Mouse (Mus musculus) heart, embryonic 13.5 days (tissue): ENCODE measurements around the gene Fam124b. TPM values are rescaled to one million over a fixed set of nuclear protein-coding genes. Genes with fewer than 3 reads are reported as not detected.

Experiments
- ATAC-seq: fragments of 200-750 bp; cut with Nextera tagmentation; 2 replicates; pipeline ENCODE4 v1.8.0; 2017; ENCODE audit warnings: moderate TSS enrichment; ENCODE audit not compliant: insufficient number of reproducible peaks, low FRiP score, low TSS enrichment; ENCODE audit errors: extremely low read depth
- H3K27ac ChIP-seq: fragments of 300-500 bp; sonication (generic); replicated peaks from 2 replicates; pipeline ENCODE4 v1.5.1; 2015; ENCODE audit warnings: moderate library complexity, mild to moderate bottlenecking, inconsistent platforms
- H3K27me3 ChIP-seq: fragments of 300-500 bp; sonication (generic); replicated peaks from 2 replicates; pipeline ENCODE4 v1.6.1; 2015; ENCODE audit warnings: mild to moderate bottlenecking, inconsistent platforms
- H3K36me3 ChIP-seq: fragments of 300-500 bp; sonication (generic); 2 replicates; pipeline ENCODE4 v1.6.1; 2015; ENCODE audit warnings: mild to moderate bottlenecking, inconsistent platforms
- H3K4me1 ChIP-seq: fragments of 300-500 bp; sonication (generic); 2 replicates; pipeline ENCODE4 v1.6.1; 2015; ENCODE audit warnings: inconsistent platforms
- H3K4me2 ChIP-seq: fragments of 300-500 bp; sonication (generic); 2 replicates; pipeline ENCODE4 v1.6.1; 2015; ENCODE audit warnings: inconsistent platforms, mild to moderate bottlenecking, moderate library complexity
- H3K4me3 ChIP-seq: fragments of 300-500 bp; sonication (generic); 2 replicates; pipeline ENCODE4 v1.5.1; 2015; ENCODE audit warnings: moderate library complexity, mild to moderate bottlenecking, inconsistent platforms
- H3K9ac ChIP-seq: fragments of 300-500 bp; sonication (generic); 2 replicates; pipeline ENCODE4 v1.6.1; 2015; ENCODE audit warnings: inconsistent platforms, mild to moderate bottlenecking, moderate library complexity
- H3K9me3 ChIP-seq: fragments of 300-500 bp; sonication (generic); 2 replicates; pipeline ENCODE4 v1.6.1; 2016; ENCODE audit warnings: inconsistent platforms
- WGBS: fragments of 180-500 bp; shearing (Covaris S2); methylation state at CpG from one replicate; pipeline ENCODE4 v1.1.7; 2015; ENCODE audit warnings: mixed read lengths; 5-methylcytosine and 5-hydroxymethylcytosine counted together
- polyA plus RNA-seq: library from polyadenylated mRNA; unstranded; fragments of >200 nt; fragmentation: Nextera tagmentation; extraction: Ambion mirVana; gene quantifications from 2 replicates; pipeline ENCODE4 v1.2.1, GENCODE M21; 2015

Gene Fam124b
- polyA plus RNA-seq, 1 experiment from 2014 or later = 0.78 TPM

DNA sequence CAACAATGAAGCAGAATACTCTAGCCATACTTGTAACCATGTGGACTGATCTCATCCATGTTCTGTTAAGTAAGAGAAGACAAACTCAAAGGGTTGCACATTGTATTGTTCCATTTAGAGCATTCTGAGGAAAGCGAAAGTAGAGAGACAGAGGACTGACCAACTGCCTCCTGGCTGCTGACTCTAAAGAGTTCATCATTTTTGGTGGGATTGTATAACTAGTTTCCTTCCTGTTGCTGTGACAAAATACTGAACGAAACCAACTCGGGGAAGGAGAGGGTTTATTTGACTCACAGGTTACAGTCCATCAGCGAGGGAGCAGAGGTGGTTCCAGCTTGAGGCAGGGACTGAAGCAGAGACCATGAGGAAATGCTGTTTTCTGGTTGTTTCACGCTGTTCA is 50.6 kb downstream of the Fam124b start:
- no peaks in the 10 kb centered on the region for H3K4me1 ChIP-seq
- no peak overlapping the region for H3K9ac ChIP-seq
- H3K27ac ChIP-seq = no peak overlapping the region
- H3K4me3 ChIP-seq = no peak overlapping the region
- no peak overlapping the region for H3K4me2 ChIP-seq
- H3K9me3 ChIP-seq = no peaks in the 10 kb centered on the region
- WGBS = 63% methylated on average over 5 of the region's 5 CpGs
- H3K27me3 ChIP-seq = no peaks in the 10 kb centered on the region
- ATAC-seq = no peak
- H3K36me3 ChIP-seq = no peaks in the 10 kb centered on the region

DNA sequence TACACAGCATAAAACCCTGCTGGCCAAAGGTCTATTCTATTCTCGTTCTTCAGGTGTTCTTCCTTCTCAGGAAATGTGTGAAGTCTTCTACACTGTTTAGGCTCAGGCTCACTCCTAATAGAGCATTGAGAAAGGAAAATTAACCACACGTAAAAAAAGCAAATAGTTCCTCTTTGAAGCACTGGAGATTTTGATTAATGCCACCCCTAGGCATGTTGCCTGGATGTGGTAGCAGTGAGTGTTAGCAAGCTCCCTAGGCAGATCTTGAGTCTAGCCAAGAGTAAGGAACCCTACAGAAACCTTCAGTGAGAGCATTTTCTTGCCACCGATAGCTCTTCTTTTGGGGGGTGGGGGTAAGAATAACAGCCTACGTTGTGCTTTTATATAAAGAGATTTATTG is 51.7 kb downstream of the Fam124b start:
- H3K36me3 ChIP-seq = no peaks in the 10 kb centered on the region
- H3K9me3 ChIP-seq = no peaks in the 10 kb centered on the region
- no peak overlapping the region for H3K4me3 ChIP-seq
- H3K27me3 ChIP-seq = no peaks in the 10 kb centered on the region
- 75% methylated on average over 4 of the region's 4 CpGs for WGBS
- H3K4me2 ChIP-seq = no peak overlapping the region
- ATAC-seq = no peak
- H3K9ac ChIP-seq = no peak overlapping the region
- H3K4me1 ChIP-seq = no peaks in the 10 kb centered on the region
- no peak overlapping the region for H3K27ac ChIP-seq

DNA sequence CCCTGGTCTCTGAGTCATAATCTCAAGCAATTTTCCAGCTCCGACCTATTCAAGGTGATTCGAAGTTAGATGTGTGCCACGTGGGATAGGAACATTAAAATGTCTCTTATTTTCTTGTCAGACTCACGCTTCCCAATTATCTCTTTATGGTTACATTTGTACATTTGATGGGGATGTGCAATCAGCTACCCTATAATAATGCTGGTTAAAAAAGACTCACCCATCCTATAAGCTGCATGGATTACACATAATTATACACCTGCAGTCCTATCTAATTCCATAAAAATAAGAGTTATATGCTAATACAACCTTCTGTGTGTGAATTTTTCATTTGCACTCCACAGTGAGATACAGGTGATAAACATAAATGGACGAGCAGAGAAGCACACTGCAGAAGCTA is 52.9 kb downstream of the Fam124b start:
- WGBS = 68% methylated on average over 5 of the region's 5 CpGs
- Histone ChIP-seq H3K27ac (no peak overlapping the region), H3K9ac (no peak overlapping the region), H3K36me3 (no peaks in the 10 kb centered on the region), H3K27me3 (no peaks in the 10 kb centered on the region), H3K4me3 (no peak overlapping the region), H3K9me3 (no peaks in the 10 kb centered on the region), H3K4me1 (no peaks in the 10 kb centered on the region), H3K4me2 (no peak overlapping the region)
- ATAC-seq = no peak

DNA sequence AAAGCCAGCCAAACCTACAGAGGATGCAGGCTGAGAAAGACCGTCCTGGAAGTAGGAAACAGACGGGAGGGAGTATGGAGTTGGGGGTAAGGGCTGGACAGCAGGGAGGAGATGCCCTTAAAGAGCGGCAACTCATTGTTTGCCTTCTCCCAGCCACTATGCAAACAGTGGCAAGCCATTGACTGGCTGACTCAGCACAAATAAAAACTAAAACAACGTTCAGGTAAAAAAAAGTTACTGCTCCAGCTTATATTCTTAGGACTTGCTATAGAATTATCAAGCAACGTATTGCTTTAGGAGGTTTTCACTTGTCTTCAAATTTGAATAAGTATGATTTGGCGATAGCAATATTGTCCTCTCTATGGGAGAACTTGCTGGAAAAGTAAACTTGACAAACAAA is 55.3 kb downstream of the Fam124b start:
- Histone ChIP-seq H3K36me3 (no peaks in the 10 kb centered on the region), H3K9me3 (no peaks in the 10 kb centered on the region), H3K4me2 (no peak overlapping the region), H3K9ac (no peak overlapping the region), H3K27ac (no peak overlapping the region), H3K27me3 (no peaks in the 10 kb centered on the region), H3K4me1 (no peaks in the 10 kb centered on the region), H3K4me3 (no peak overlapping the region)
- 57% methylated on average over 6 of the region's 6 CpGs for WGBS
- ATAC-seq = no peak

DNA sequence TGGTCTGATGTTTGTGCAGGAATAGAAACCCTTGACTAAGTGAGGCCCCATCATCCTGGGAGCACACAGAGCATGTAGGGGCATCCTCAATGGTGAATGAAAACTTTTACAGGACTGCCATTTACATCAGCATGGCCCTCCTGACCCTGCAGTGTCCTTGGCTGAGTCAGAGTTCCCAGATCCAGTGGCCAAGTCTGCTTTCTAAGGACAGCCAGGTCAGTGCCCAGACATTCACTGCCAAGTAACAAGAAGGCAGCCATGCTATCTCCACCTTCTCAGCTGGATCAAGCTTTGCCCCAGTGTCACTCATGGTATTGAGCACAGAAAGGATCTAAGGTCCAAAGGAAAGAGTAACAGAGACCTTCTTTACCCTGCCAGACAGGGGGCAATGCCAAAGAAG is 58.7 kb downstream of the Fam124b start:
- H3K27ac ChIP-seq = no peak overlapping the region
- H3K27me3 ChIP-seq = no peaks in the 10 kb centered on the region
- H3K4me3 ChIP-seq = no peak overlapping the region
- H3K36me3 ChIP-seq = no peaks in the 10 kb centered on the region
- no peak for ATAC-seq
- no peak overlapping the region for H3K4me2 ChIP-seq
- no peak overlapping the region for H3K9ac ChIP-seq
- no peaks in the 10 kb centered on the region for H3K4me1 ChIP-seq
- H3K9me3 ChIP-seq = no peaks in the 10 kb centered on the region

DNA sequence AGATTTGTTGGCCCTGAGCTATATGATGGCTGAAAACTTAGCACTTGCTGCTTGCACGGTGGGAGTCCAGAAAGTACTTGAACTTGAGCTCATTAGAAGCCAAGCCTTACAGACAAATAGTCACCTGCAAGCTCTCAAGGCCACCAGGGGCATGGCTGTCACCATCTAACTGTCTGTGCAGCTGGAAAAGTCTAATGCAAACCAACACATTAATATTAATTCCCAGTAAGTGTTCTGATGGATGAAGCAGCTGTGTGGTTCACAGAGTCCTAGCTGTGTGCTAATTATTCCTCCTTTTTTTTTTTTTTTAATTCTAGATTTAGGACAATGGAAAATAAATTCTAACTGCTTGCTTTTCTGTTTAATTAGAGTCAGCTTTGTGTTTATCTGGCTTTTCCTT is 63.4 kb downstream of the Fam124b start:
- Histone ChIP-seq H3K9ac (no peak overlapping the region), H3K36me3 (no peaks in the 10 kb centered on the region), H3K27ac (no peak overlapping the region), H3K4me2 (no peak overlapping the region), H3K9me3 (no peaks in the 10 kb centered on the region), H3K27me3 (no peaks in the 10 kb centered on the region), H3K4me1 (no peaks in the 10 kb centered on the region), H3K4me3 (no peak overlapping the region)
- no peak for ATAC-seq
- 56% methylated on average over 1 of the region's 1 CpGs for WGBS

DNA sequence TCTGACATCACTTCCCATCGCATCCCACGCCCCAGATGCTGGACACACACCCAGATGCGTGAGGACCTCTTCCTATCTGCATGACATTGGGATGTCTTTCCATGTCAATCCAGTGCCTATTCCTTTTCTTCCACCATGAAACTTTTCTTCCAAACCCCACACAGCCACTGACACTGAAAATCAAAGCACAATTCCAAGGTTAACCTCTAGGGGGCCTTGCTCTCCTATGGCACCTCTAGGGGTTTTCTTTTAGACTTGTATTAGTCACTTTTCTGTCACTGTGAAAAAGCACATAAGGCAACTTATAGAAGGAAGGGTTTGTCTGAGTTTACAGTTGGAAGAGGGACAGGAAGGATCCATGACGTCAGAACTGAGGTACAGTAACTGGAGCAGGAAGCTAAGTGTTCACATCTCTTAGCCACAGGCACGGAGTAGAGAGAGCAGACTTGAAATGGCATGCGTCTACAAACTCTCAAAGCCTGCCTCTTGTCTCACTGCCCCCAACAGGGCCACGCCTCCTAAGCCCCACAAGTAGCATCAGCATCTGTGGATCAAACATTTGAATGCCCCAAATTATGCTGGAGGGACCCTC is 65.1 kb downstream of the Fam124b start:
- H3K4me1 ChIP-seq = no peaks in the 10 kb centered on the region
- H3K9ac ChIP-seq = no peak overlapping the region
- 68% methylated on average over 7 of the region's 7 CpGs for WGBS
- H3K4me3 ChIP-seq = no peak overlapping the region
- ATAC-seq = no peak
- H3K27me3 ChIP-seq = no peaks in the 10 kb centered on the region
- no peaks in the 10 kb centered on the region for H3K9me3 ChIP-seq
- H3K27ac ChIP-seq = no peak overlapping the region
- no peaks in the 10 kb centered on the region for H3K36me3 ChIP-seq
- no peak overlapping the region for H3K4me2 ChIP-seq

DNA sequence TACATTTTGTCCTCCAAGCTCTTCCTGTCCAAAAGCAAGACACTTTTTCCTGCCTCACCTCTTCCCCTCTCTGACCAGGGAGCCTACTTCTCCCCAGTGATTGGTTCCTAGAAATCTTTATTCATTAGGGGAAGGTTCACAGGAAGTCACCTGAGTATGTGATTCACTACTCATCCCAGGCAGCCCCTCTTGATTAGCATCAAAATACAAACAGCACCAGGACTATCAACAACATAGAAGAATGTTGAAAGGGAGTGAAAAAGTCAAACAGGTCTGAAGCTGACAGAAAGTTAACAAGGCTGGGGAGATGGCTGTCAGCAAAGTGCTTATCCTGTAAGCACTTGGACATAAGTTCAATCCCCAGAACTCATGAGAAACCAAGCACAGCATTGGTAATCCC is 67.6 kb downstream of the Fam124b start:
- no peaks in the 10 kb centered on the region for H3K4me1 ChIP-seq
- no peak for ATAC-seq
- no peaks in the 10 kb centered on the region for H3K36me3 ChIP-seq
- no peak overlapping the region for H3K4me2 ChIP-seq
- H3K9ac ChIP-seq = no peak overlapping the region
- H3K9me3 ChIP-seq = peaks cover 11% of the 10 kb centered on the region
- no peak overlapping the region for H3K27ac ChIP-seq
- H3K27me3 ChIP-seq = no peaks in the 10 kb centered on the region
- H3K4me3 ChIP-seq = no peak overlapping the region

Other genes starting within 250 kb of the Fam124b start
- gene Cul3, start 122.0 kb upstream of the Fam124b start, polyA plus RNA-seq = 20.0 and 24.0 TPM in 2 replicates
- not detected in 2 replicates for gene Gm45261, start 243.0 kb upstream of the Fam124b start, polyA plus RNA-seq